Mouse (Mus musculus) CH12.LX (cell line): ENCODE data around the gene Fbxo31.
A peak's percentile ranks its signal among the peaks of the same experiment; 100 is the strongest.

Experiments
- CTCF ChIP-seq, 2 experiments: IDR thresholded peaks in 1 of 2; conservative IDR thresholded peaks in 1 of 2; 2 replicates each; pipeline ENCODE4 v1.5.1; 2011 to 2012; ENCODE audit warnings: low read depth in 2 of 2, low read length in 2 of 2, improper control_type of control experiment in 1 of 2, inconsistent platforms in 1 of 2, mild to moderate bottlenecking in 1 of 2, moderate library complexity in 1 of 2
- SIN3A ChIP-seq: IDR thresholded peaks from 2 replicates; pipeline ENCODE4 v1.6.1; 2012; ENCODE audit warnings: low read length, improper control_type of control experiment, inconsistent platforms
- UBTF ChIP-seq: IDR thresholded peaks from 2 replicates; pipeline ENCODE4 v1.6.1; 2012; ENCODE audit warnings: low read depth, mild to moderate bottlenecking, inconsistent platforms, low read length, improper control_type of control experiment, moderate library complexity

GRCm38 (mm10) chr8:121591178-121592066 is 12.8 kb upstream of the Fbxo31 start:
- TF ChIP-seq CTCF (conservative IDR thresholded peaks at IDR 0.05 in 1 of 2, IDR thresholded peaks at IDR 0.05 in 1 of 2; ENCODE audit: low read depth in 2 of 2, low read length in 2 of 2): peak; percentile 15 to 59; a peak in 2 of 4 replicates
- TF ChIP-seq SIN3A: no peak
- no peak for TF ChIP-seq UBTF
